Mouse (Mus musculus): ENCODE data around the gene Tmem116.
"Not testable (repeated sequence)": the region's sequence is repeated elsewhere in the genome, so short reads cannot be mapped to it uniquely, and the experiment has no call there.

Tmem116 gene

DNA sequence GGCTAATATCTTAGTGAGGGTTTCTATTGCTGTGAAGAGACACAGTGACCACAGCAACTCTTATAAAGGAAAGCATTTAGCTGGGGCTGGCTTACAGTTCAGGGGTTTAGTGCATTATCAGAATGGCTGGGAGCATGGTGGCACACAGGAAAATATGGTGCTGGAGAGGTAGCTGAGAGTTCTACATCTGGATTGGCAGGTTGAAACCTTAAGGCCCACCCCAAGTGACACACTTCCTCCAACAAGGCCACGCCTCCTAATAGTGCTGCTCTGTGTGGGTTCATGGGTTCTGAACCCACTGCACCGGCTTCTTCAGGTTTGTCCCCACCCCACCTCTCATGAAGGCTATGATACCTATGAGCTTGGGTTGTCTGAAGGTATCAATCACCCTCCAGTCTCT lies 20.7 kb downstream of the Tmem116 start:
- peaks cover 15% of the 10 kb centered on the region for H3K4me1 ChIP-seq (replicated peaks; ENCODE audit: low read depth, low read length)
- H3K27me3 ChIP-seq (ENCODE audit: insufficient read depth, low read length) = no peaks in the 10 kb centered on the region
- no peaks in the 10 kb centered on the region for H3K36me3 ChIP-seq (ENCODE audit: insufficient read depth, low read length)
- TF ChIP-seq NANOG (IDR thresholded peaks at IDR 0.05; ENCODE audit: borderline replicate concordance, low read length) = no peak
- no peak for TF ChIP-seq CTCF (conservative IDR thresholded peaks at IDR 0.05; ENCODE audit: low read length)
- no peak for TF ChIP-seq POU5F1 (IDR thresholded peaks at IDR 0.05; ENCODE audit: borderline replicate concordance, low read length)
- no peaks in the 10 kb centered on the region for H3K9me3 ChIP-seq (ENCODE audit: low read length)
- H3K4me3 ChIP-seq (replicated peaks; ENCODE audit: low read length) = peak overlapping the region; percentile 80

GRCm38 (mm10) chr5:121474610-121475009 lies 22.9 kb downstream of the Tmem116 start:
- Histone ChIP-seq H3K4me3 (replicated peaks; ENCODE audit: low read length) (no peak overlapping the region), H3K27me3 (ENCODE audit: insufficient read depth, low read length) (no peaks in the 10 kb centered on the region), H3K4me1 (replicated peaks; ENCODE audit: low read depth, low read length) (peaks cover 15% of the 10 kb centered on the region), H3K36me3 (ENCODE audit: insufficient read depth, low read length) (no peaks in the 10 kb centered on the region), H3K9me3 (ENCODE audit: low read length) (no peaks in the 10 kb centered on the region)
- no peak for TF ChIP-seq NANOG (IDR thresholded peaks at IDR 0.05; ENCODE audit: borderline replicate concordance, low read length)
- no peak for TF ChIP-seq CTCF (conservative IDR thresholded peaks at IDR 0.05; ENCODE audit: low read length)
- no peak for TF ChIP-seq POU5F1 (IDR thresholded peaks at IDR 0.05; ENCODE audit: borderline replicate concordance, low read length)

- TF ChIP-seq POU5F1 (IDR thresholded peaks at IDR 0.05; ENCODE audit: borderline replicate concordance, low read length) (no peak), CTCF (conservative IDR thresholded peaks at IDR 0.05; ENCODE audit: low read length) (no peak), NANOG (IDR thresholded peaks at IDR 0.05; ENCODE audit: borderline replicate concordance, low read length) (no peak)
- Histone ChIP-seq H3K4me3 (replicated peaks; ENCODE audit: low read length) (no peak overlapping the region), H3K4me1 (replicated peaks; ENCODE audit: low read depth, low read length) (peaks cover 15% of the 10 kb centered on the region), H3K27me3 (ENCODE audit: insufficient read depth, low read length) (no peaks in the 10 kb centered on the region), H3K36me3 (ENCODE audit: insufficient read depth, low read length) (no peaks in the 10 kb centered on the region), H3K9me3 (ENCODE audit: low read length) (no peaks in the 10 kb centered on the region)
These were observed 24.3 kb downstream of the Tmem116 start for GRCm38 (mm10) chr5:121476040-121476439.

DNA sequence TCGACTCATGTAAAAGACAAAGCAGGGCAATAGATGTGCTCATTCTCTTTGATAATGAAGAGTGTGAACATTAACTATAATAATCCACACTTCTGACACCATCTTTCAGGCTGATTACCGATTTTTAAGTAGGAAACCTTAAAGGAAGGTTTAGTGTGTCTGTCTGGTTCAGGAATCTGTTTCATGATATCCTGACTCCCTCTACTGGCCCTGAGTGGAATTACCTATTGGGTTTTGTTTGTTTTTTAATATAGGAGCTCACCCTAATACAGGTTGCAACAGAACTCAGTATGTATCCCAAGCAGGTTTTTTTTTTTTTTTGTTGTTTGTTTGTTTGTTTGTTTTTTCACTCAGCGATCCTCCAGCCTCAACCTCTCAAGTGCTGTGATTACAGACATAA lies 26.0 kb downstream of the Tmem116 start:
- no peak overlapping the region for H3K4me3 ChIP-seq (replicated peaks; ENCODE audit: low read length)
- H3K27me3 ChIP-seq (ENCODE audit: insufficient read depth, low read length) = no peaks in the 10 kb centered on the region
- H3K9me3 ChIP-seq (ENCODE audit: low read length) = no peaks in the 10 kb centered on the region
- H3K36me3 ChIP-seq (ENCODE audit: insufficient read depth, low read length) = no peaks in the 10 kb centered on the region
- peaks cover 13% of the 10 kb centered on the region; the same call in 1 of the 2 replicates for H3K4me1 ChIP-seq (replicated peaks; ENCODE audit: low read depth, low read length)
- no peak for TF ChIP-seq POU5F1 (IDR thresholded peaks at IDR 0.05; ENCODE audit: borderline replicate concordance, low read length)
- TF ChIP-seq CTCF (conservative IDR thresholded peaks at IDR 0.05; ENCODE audit: low read length) = peak; percentile 80
- no peak for TF ChIP-seq NANOG (IDR thresholded peaks at IDR 0.05; ENCODE audit: borderline replicate concordance, low read length)

DNA sequence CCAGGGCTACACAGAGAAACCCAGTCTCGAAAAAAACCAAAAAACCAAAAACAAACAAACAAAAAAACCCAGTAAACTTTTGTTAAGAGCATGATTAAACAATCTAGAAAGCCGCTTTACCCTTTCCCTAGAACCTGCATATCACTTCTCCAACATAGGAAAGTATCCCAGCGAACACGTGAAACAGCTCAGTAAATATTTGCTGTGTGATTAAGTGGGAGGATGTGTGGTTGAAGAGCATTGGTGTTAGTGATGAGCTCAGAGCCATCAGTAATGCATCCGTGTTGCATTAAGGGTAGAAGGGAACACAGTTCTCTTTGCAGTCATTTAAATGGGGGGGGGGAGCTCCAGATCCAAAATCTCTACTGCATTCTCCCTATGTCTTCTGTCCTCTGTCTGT lies 33.1 kb downstream of the Tmem116 start:
- Histone ChIP-seq H3K9me3 (ENCODE audit: low read length) (no peaks in the 10 kb centered on the region), H3K36me3 (ENCODE audit: insufficient read depth, low read length) (no peaks in the 10 kb centered on the region), H3K4me1 (replicated peaks; ENCODE audit: low read depth, low read length) (peaks cover 10% of the 10 kb centered on the region; the same call in 1 of the 2 replicates), H3K27me3 (ENCODE audit: insufficient read depth, low read length) (no peaks in the 10 kb centered on the region), H3K4me3 (replicated peaks; ENCODE audit: low read length) (no peak overlapping the region)
- no peak for TF ChIP-seq POU5F1 (IDR thresholded peaks at IDR 0.05; ENCODE audit: borderline replicate concordance, low read length)
- TF ChIP-seq NANOG (IDR thresholded peaks at IDR 0.05; ENCODE audit: borderline replicate concordance, low read length) = no peak
- no peak for TF ChIP-seq CTCF (conservative IDR thresholded peaks at IDR 0.05; ENCODE audit: low read length)

- no peaks in the 10 kb centered on the region for H3K27me3 ChIP-seq (ENCODE audit: insufficient read depth, low read length)
- TF ChIP-seq POU5F1 (IDR thresholded peaks at IDR 0.05; ENCODE audit: borderline replicate concordance, low read length) (no peak), NANOG (IDR thresholded peaks at IDR 0.05; ENCODE audit: borderline replicate concordance, low read length) (no peak), CTCF (conservative IDR thresholded peaks at IDR 0.05; ENCODE audit: low read length) (no peak)
- H3K36me3 ChIP-seq (ENCODE audit: insufficient read depth, low read length) = no peaks in the 10 kb centered on the region
- H3K4me1 ChIP-seq (replicated peaks; ENCODE audit: low read depth, low read length) = no peaks in the 10 kb centered on the region
- no peak overlapping the region for H3K4me3 ChIP-seq (replicated peaks; ENCODE audit: low read length)
- no peaks in the 10 kb centered on the region for H3K9me3 ChIP-seq (ENCODE audit: low read length)
These were observed 41.6 kb downstream of the Tmem116 start for GRCm38 (mm10) chr5:121493305-121493704.

- Histone ChIP-seq H3K36me3 (ENCODE audit: insufficient read depth, low read length) (no peaks in the 10 kb centered on the region), H3K4me3 (replicated peaks; ENCODE audit: low read length) (no peak overlapping the region), H3K4me1 (replicated peaks; ENCODE audit: low read depth, low read length) (peaks cover 11% of the 10 kb centered on the region), H3K9me3 (ENCODE audit: low read length) (no peaks in the 10 kb centered on the region), H3K27me3 (ENCODE audit: insufficient read depth, low read length) (no peaks in the 10 kb centered on the region)
- no peak for TF ChIP-seq CTCF (conservative IDR thresholded peaks at IDR 0.05; ENCODE audit: low read length)
- no peak for TF ChIP-seq POU5F1 (IDR thresholded peaks at IDR 0.05; ENCODE audit: borderline replicate concordance, low read length)
- no peak for TF ChIP-seq NANOG (IDR thresholded peaks at IDR 0.05; ENCODE audit: borderline replicate concordance, low read length)
These were observed 49.0 kb downstream of the Tmem116 start for GRCm38 (mm10) chr5:121500719-121501118.

DNA sequence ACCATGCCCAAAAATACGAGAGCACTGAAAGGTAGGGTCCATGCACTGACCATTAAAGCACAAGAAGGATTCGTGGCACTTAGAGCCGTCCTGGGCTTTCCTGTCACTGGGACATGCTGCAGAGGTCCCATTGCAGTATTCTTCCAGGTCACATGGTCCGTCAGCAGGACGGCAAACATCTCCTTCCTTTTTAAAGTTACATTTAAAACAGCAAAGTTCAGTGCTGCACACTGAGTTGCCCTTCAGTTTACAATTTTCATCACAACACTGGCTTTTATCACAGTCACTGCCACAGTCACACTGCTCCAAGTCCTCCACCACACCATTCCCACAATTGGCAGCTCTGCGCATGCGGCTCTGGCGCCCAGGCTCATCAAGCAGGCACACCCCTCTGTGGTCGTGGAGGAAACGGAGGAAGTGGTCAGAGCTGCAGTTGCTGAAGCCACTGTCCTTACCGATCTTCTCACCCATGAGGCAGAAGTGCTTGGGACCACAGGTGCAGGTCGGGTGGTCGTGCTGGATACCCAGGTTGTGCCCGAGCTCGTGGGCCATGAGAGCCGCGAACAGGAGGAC lies 49.8 kb downstream of the Tmem116 start:
- H3K36me3 ChIP-seq (ENCODE audit: insufficient read depth, low read length); H3K4me3 ChIP-seq (replicated peaks; ENCODE audit: low read length); H3K27me3 ChIP-seq (ENCODE audit: insufficient read depth, low read length); H3K9me3 ChIP-seq (ENCODE audit: low read length): not testable (repeated sequence)
- peaks cover 11% of the 10 kb centered on the region for H3K4me1 ChIP-seq (replicated peaks; ENCODE audit: low read depth, low read length)

DNA sequence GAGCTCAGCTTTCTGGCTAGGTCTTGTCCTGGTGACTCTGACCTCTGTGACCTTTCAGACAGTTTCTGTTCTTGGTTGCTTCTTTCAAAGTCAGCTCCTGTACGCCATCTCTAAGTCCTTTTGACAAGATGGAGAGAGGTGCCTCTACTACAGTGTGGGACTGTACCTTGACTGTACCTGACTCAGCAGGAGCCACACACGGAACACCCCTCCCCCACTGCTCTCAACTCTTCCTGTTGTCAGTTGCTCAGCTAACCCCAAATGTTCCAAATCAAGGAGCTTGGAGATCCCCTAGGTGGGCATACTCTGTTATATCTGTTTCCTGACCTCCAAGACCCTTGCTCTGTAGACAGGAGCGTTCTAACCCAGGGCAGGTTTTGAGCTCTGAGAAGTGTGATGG lies 51.5 kb downstream of the Tmem116 start, which contains the start of gene Adam1b:
Gene Adam1b, minus strand, starts transcription at position 205 of the 400 bp plus-strand sequence.
- no peaks in the 10 kb centered on the region for H3K36me3 ChIP-seq (ENCODE audit: insufficient read depth, low read length)
- H3K9me3 ChIP-seq (ENCODE audit: low read length) = no peaks in the 10 kb centered on the region
- no peak within 1 kb of the TSS for H3K4me3 ChIP-seq (replicated peaks; ENCODE audit: low read length)
- peaks cover 23% of the 10 kb centered on the region for H3K4me1 ChIP-seq (replicated peaks; ENCODE audit: low read depth, low read length)
- no peak for TF ChIP-seq CTCF (conservative IDR thresholded peaks at IDR 0.05; ENCODE audit: low read length)
- no peaks in the 10 kb centered on the region for H3K27me3 ChIP-seq (ENCODE audit: insufficient read depth, low read length)

Data from E14TG2a.4 (cell line).